Mouse (Mus musculus): ENCODE measurements around the gene Ptx4. TPM values are rescaled to one million over a fixed set of nuclear protein-coding genes. Genes with fewer than 3 reads are reported as not detected.

The Ptx4 gene
- polyA plus RNA-seq, 1 experiment from 2014 or later: not detected

DNA sequence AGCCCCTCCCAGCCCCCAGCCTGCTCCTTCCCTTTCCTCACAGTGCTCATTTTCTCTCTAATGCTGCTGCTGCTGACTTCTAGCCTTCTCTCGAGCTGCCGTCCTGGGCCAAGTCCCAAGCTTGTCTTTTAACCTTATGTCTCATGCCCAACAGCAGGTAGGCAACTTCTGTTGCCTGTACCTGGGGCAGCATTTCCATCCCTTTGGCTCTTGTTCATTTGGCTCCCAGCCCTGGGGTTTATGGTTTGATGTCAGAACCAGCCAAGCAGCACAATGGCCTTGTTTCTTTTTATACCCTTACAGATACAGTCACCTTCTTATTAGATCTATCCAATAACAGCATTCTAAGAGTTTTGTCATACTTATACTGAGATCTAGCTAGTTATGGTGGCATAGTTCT is 24.3 kb upstream of the Ptx4 start:
- H3K9me3 ChIP-seq (replicated peaks): no peaks in the 10 kb centered on the region
- H3K9ac ChIP-seq: no peak overlapping the region
- H3K36me3 ChIP-seq: peaks cover 73% of the 10 kb centered on the region
- ATAC-seq (ENCODE audit: low FRiP score): no peak
- no peak overlapping the region for H3K27ac ChIP-seq
- no peak overlapping the region for H3K4me3 ChIP-seq
- H3K4me2 ChIP-seq (replicated peaks): no peak overlapping the region
- H3K27me3 ChIP-seq: no peaks in the 10 kb centered on the region
- H3K4me1 ChIP-seq: no peaks in the 10 kb centered on the region
- WGBS: 85% methylated on average over 2 of the region's 2 CpGs

DNA sequence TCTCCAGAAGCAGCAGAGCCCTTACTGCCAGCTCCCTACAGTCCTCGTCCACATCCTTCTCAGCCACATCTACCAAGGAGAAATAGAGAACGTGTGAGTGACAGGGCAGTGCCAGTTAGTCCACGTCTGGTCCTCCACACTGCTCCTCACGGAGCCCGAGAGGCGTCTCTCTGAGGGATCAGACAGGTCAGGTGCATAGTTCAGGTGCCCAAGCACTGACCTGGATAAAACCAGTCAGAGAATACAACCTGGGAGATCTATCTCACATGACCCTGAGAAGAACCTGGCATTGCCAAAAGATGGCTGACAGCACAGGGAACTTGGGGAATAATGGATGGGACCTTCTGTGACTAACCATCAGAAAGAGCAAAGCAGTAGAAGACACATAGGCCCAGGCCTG is 20.5 kb upstream of the Ptx4 start:
- Histone ChIP-seq H3K4me1 (no peaks in the 10 kb centered on the region), H3K9ac (no peak overlapping the region), H3K4me2 (replicated peaks) (no peak overlapping the region), H3K27me3 (no peaks in the 10 kb centered on the region), H3K36me3 (peaks cover 76% of the 10 kb centered on the region), H3K4me3 (no peak overlapping the region), H3K27ac (no peak overlapping the region), H3K9me3 (replicated peaks) (no peaks in the 10 kb centered on the region)
- 94% methylated on average over 6 of the region's 6 CpGs for WGBS
- ATAC-seq (ENCODE audit: low FRiP score): no peak

DNA sequence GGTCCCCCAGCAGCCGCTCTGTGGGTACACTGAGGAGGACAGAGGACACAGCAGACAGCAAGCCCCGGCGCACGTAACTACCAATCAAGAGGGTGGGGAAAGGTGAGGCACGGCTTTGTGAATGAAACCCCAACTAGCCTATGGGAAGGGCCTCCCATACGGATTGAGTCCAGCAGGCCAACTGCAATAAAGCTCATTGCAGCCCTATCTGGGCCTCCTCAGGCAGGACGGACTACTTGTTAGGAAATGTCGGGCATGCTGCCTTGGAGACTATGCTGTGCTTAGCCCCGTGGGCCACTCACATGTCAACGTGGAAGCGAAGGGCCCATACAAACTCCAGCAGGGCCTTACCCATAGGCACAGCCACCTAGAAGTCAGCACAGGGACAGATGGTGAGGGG is 19.2 kb upstream of the Ptx4 start:
- 93% methylated on average over 11 of the region's 11 CpGs for WGBS

DNA sequence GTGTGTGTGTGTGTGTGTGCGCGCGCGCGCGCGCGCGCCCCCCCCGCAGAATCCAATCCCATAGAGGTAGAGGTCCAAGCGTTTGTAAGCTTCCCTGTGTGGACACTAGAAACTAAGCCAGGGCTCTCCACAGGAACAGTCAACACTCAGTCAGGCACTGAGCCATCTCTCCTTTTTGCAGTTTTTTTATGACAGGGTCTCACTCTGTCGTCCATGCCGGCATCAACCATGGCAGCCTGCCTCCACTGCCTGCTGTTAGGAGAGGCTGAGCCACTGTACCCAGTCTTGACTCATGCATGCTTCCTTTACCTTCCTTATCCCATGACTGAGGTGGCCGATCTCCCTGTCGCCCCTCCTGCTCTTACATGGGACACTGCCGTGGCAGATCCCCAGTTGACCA is 12.8 kb upstream of the Ptx4 start:
- WGBS: 95% methylated on average over 6 of the region's 16 CpGs
- Histone ChIP-seq H3K4me2 (replicated peaks) (no peak overlapping the region), H3K4me3 (no peak overlapping the region), H3K27ac (no peak overlapping the region), H3K9me3 (replicated peaks) (no peaks in the 10 kb centered on the region), H3K9ac (no peak overlapping the region), H3K27me3 (no peaks in the 10 kb centered on the region), H3K36me3 (peaks cover 81% of the 10 kb centered on the region), H3K4me1 (no peaks in the 10 kb centered on the region)
- ATAC-seq (ENCODE audit: low FRiP score): no peak

More for the DNA sequence above, 19.2 kb upstream of the Ptx4 start:
- H3K9ac ChIP-seq: no peak overlapping the region
- H3K27me3 ChIP-seq: no peaks in the 10 kb centered on the region
- no peaks in the 10 kb centered on the region for H3K9me3 ChIP-seq (replicated peaks)
- H3K27ac ChIP-seq: no peak overlapping the region
- peaks cover 84% of the 10 kb centered on the region for H3K36me3 ChIP-seq
- no peak for ATAC-seq (ENCODE audit: low FRiP score)
- no peak overlapping the region for H3K4me3 ChIP-seq
- no peaks in the 10 kb centered on the region for H3K4me1 ChIP-seq
- H3K4me2 ChIP-seq (replicated peaks): no peak overlapping the region

DNA sequence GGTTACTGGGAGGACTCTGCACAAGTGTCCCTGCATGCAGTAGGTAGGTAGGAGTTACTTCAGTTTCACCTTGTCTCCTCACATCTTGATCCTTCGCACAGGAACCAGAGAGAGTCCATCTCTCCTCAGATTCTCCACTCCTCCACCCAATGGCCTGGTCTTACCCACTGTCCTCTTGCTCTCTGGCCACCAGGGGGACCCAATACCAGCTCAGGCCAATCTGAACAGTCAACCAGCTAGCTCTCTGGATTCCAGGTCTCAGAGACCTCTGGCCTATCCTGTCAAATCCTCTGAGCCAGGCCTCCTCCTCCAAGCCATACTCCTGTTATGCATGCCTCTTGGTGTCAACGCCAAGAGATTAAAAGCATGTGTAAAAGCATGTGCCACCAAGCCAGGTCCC is 11.0 kb upstream of the Ptx4 start:
- Histone ChIP-seq H3K4me1 (peaks cover 1% of the 10 kb centered on the region), H3K27me3 (no peaks in the 10 kb centered on the region), H3K9ac (peak overlapping the region; percentile 32; the same call in 1 of the 2 replicates), H3K4me3 (no peak overlapping the region), H3K36me3 (peaks cover 73% of the 10 kb centered on the region), H3K27ac (no peak overlapping the region), H3K4me2 (replicated peaks) (no peak overlapping the region), H3K9me3 (replicated peaks) (no peaks in the 10 kb centered on the region)
- no peak for ATAC-seq (ENCODE audit: low FRiP score)
- WGBS: 91% methylated on average over 2 of the region's 2 CpGs

DNA sequence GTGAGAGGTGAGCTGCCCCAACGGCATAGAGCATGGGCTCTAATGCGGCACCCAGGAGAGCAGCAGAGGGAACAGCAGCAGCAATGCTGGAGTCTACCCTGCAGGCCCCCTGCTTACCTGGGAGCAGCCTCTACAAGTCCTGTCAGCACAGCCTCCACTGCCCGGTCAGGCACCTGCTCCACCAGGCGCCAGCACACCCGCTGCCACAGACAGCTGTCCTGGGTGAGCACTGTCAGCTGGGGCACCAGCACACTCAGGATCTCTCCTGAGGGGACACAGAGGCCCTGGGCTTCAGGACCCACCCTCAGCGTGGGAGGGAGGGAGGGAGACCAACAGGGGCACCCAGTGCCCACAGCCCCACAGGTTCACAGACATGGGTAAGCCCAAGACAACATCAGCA is 10.0 kb upstream of the Ptx4 start:
- Histone ChIP-seq H3K36me3 (peaks cover 63% of the 10 kb centered on the region), H3K9ac (no peak overlapping the region), H3K4me3 (no peak overlapping the region), H3K4me1 (peaks cover 7% of the 10 kb centered on the region), H3K4me2 (replicated peaks) (no peak overlapping the region), H3K27ac (no peak overlapping the region), H3K27me3 (no peaks in the 10 kb centered on the region), H3K9me3 (replicated peaks) (no peaks in the 10 kb centered on the region)
- ATAC-seq (ENCODE audit: low FRiP score): no peak
- WGBS: 96% methylated on average over 6 of the region's 6 CpGs

DNA sequence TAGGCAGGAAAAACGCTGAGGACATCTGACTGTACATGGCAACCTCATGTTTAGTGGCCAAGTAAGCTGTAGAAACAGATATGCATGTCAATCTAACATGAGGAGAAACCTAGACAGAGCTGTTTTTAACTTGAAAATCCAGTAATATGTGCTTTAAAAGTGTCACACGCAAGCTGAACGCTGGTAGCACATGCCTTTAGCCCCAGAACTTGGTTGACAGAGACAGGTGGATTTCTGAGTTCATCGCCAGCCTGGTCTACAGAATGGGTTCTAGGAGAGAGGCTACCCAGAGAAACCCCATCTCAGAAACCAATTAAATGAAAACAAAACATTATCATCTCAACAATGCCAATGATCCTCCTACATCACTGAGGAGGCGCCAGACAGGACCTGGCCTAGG is 9.3 kb upstream of the Ptx4 start:
- no peak overlapping the region for H3K4me3 ChIP-seq
- peaks cover 9% of the 10 kb centered on the region for H3K4me1 ChIP-seq
- ATAC-seq (ENCODE audit: low FRiP score): no peak
- H3K9me3 ChIP-seq (replicated peaks): no peaks in the 10 kb centered on the region
- H3K36me3 ChIP-seq: peaks cover 57% of the 10 kb centered on the region
- H3K27me3 ChIP-seq: no peaks in the 10 kb centered on the region
- H3K27ac ChIP-seq: no peak overlapping the region
- no peak overlapping the region for H3K9ac ChIP-seq
- H3K4me2 ChIP-seq (replicated peaks): no peak overlapping the region
- WGBS: 95% methylated on average over 5 of the region's 5 CpGs

DNA sequence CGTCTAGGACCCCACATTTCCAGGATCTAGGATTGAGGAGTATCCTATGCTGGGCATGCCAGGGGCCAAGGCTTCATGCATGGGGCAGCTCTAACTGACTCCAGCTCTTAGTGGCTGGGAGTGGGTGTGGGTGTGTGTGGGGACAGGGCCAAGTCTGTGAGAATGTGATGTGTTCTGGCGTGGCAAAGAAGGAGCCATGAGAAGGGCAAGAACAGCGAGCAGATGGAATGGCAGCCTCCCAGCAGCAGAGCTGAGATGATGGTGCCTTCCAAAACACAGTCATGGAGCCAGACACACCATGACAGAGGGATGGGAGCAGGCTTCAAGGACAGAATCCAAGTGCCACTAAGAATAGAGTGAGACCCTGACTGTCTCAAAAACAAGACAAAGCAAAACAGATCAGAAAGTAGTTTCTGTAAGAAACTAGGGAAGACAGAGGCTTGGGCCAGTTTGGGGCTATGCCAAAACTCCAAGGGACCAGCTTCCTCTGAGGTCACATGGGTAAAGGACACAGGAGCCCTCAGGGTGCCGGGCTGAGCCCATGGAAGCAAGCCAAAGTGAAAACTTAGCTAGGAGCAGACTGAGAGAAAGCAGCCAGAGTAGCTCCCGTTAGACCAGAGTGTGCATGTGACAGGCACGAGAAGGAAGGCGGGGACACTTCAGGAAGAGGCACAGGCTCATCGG is 8.7 kb upstream of the Ptx4 start:
- H3K27me3 ChIP-seq: no peaks in the 10 kb centered on the region
- H3K4me2 ChIP-seq (replicated peaks): no peak overlapping the region
- H3K27ac ChIP-seq: no peak overlapping the region
- no peak overlapping the region for H3K4me3 ChIP-seq
- H3K4me1 ChIP-seq: peaks cover 11% of the 10 kb centered on the region
- H3K9me3 ChIP-seq (replicated peaks): no peaks in the 10 kb centered on the region
- H3K9ac ChIP-seq: no peak overlapping the region
- no peak for ATAC-seq (ENCODE audit: low FRiP score)
- WGBS: 89% methylated on average over 8 of the region's 8 CpGs
- H3K36me3 ChIP-seq: peaks cover 50% of the 10 kb centered on the region

DNA sequence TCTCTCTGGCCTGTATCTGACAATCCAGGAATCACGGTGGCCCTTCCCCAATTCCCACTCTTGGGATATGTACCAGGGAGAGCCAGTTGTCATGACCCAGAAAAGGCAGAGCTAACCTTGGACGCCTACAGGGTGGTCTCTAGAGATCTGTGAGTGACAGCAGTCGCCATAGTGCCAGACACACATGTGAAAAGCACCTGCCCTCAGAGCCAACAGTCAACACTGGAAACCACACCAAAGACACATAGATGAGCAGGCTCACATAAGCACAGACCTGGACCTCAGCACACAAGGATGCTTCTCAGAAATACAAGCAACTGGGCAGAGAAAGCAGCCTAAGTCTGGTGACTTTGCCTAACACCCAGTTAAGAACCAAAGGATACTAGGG is 8.1 kb upstream of the Ptx4 start:
- no peak overlapping the region for H3K27ac ChIP-seq
- ATAC-seq (ENCODE audit: low FRiP score): no peak
- peaks cover 11% of the 10 kb centered on the region for H3K4me1 ChIP-seq
- no peak overlapping the region for H3K4me2 ChIP-seq (replicated peaks)
- H3K27me3 ChIP-seq: no peaks in the 10 kb centered on the region
- H3K36me3 ChIP-seq: peaks cover 45% of the 10 kb centered on the region
- H3K4me3 ChIP-seq: no peak overlapping the region
- no peak overlapping the region for H3K9ac ChIP-seq
- H3K9me3 ChIP-seq (replicated peaks): no peaks in the 10 kb centered on the region
- whole genome bisulfite sequencing: 84% methylated on average over 3 of the region's 3 CpGs

DNA sequence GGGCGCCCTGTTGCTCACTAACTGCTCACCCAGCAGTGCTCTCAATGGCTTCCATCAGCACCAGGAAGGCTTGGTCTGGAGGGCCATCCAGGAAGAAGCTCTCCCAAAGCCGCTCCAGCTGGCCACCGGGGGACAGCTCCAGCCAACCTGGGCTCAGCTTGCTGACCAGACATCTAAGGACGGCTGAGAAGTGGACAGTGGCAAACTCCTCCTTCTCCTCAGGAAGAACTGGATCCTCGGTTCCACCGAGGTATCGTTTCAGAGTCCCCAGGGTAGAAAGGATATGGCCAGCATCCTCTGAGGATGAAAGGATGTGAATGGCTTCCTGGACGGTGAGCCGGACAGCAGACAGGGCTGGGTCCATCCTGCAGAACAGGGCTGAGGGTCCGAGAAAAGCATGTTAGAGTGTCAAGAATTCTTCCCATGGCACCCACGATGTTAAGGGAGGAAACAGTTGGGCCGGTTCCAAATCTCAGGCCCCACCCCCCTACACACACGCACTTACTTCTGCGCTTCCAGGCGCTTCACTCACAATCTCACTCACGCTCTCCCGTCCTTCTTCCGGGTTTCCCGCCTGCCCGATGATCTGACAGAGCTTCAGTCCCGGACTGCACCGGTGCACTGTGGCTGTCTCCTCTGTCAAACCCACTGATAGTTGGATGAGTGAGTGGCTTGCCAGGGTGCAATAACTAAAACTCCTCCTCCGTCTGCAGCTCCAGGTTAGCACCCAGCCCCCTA is 5.5 kb upstream of the Ptx4 start:
- no peaks in the 10 kb centered on the region for H3K9me3 ChIP-seq (replicated peaks)
- peak overlapping the region; percentile 98 for H3K4me2 ChIP-seq (replicated peaks)
- peak; percentile 68 for ATAC-seq (ENCODE audit: low FRiP score)
- peaks cover 22% of the 10 kb centered on the region for H3K36me3 ChIP-seq
- peak overlapping the region; percentile 85 for H3K27ac ChIP-seq
- no peaks in the 10 kb centered on the region for H3K27me3 ChIP-seq
- H3K4me1 ChIP-seq: peaks cover 11% of the 10 kb centered on the region
- H3K4me3 ChIP-seq: peak overlapping the region; percentile 65
- 11% methylated on average over 23 of the region's 23 CpGs for WGBS
- peak overlapping the region; percentile 84 for H3K9ac ChIP-seq

DNA sequence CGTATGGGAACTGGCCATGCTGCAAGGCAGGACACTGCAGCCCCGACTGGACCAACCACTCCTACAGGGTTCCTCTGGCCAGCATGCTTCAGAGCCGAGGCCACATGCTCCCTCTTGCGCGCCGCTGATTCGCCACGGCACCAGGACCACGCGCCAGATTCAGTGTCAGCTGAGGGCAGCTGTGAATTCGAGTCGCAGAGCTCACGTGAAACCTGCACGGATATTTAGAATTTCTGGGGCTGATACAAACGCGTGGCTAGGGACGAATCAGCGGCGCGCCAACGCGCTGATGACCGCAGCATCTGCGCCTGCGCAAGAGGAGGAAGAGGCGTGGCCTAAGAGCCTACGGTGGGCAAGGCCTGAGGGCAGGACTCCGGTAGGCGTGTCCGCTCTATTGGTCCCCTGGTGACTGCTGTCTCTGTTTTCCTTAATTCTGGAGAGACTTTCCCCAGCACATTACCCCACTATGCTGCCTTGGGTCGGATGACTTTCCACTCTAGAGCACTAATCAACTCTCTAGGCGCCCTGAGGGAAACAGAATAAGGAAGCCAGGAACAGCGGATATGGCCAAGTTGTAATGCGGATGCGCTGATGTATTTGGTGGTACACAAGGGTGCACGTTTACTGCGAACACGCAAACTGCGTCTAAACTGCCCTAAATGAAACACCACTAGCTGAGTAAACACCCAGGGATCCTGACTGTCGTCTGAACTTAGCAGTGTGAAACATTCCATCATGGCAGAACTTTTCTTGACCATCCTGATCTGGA is 4.7 kb upstream of the Ptx4 start, which contains the start of gene Telo2:
Gene Telo2, minus strand, starts transcription at position 304 of the 769 bp plus-strand sequence.
- 0 out of 2 replicates have a peak, but pooled peaks cover 5% of the 10 kb centered on the region for H3K27me3 ChIP-seq
- peak within 1 kb of the TSS; percentile 65 for H3K4me3 ChIP-seq
- H3K9me3 ChIP-seq (replicated peaks): no peaks in the 10 kb centered on the region
- peaks cover 15% of the 10 kb centered on the region; the same call in 1 of the 2 replicates for H3K36me3 ChIP-seq
- peak within 1 kb of the TSS; percentile 85 for H3K27ac ChIP-seq
- peak within 1 kb of the TSS; percentile 98 for H3K4me2 ChIP-seq (replicated peaks)
- WGBS: 5% methylated on average over 40 of the region's 40 CpGs
- peak; percentile 92 for ATAC-seq (ENCODE audit: low FRiP score)
- H3K9ac ChIP-seq: peak within 1 kb of the TSS; percentile 84
- H3K4me1 ChIP-seq: peaks cover 11% of the 10 kb centered on the region

DNA sequence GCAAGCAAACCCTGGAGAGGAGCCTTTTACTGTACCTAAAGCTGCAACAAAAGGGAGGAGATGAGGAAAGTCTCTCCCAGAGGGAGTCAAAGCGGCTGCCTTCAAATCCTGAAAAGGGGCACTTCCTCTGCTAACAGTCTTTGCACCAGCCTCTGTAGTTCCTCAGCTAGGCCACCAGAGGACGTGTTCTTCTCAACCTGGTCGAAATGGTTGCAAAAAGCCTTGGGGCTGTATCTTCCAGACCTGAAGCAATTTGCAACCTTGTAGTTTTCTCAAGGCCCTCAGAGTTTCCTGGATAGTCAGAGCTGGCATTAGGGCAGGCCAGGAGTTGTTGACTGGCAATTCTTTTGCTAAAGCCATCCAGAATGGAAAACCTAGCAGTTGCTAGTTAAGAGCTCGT is 3.3 kb upstream of the Ptx4 start:
- Histone ChIP-seq H3K4me1 (peaks cover 11% of the 10 kb centered on the region), H3K4me3 (no peak overlapping the region), H3K27me3 (peaks cover 13% of the 10 kb centered on the region; the same call in 1 of the 2 replicates), H3K27ac (no peak overlapping the region), H3K9me3 (replicated peaks) (no peaks in the 10 kb centered on the region), H3K9ac (no peak overlapping the region), H3K4me2 (replicated peaks) (no peak overlapping the region), H3K36me3 (peaks cover 12% of the 10 kb centered on the region; the same call in 1 of the 2 replicates)
- 33% methylated on average over 4 of the region's 4 CpGs for WGBS
- no peak for ATAC-seq (ENCODE audit: low FRiP score)

Measured in hindbrain, embryonic 12.5 days (tissue).